Mouse (Mus musculus): ENCODE data around the gene Upk1b.
"Not testable (repeated sequence)": the region's sequence is repeated elsewhere in the genome, so short reads cannot be mapped to it uniquely, and the experiment has no call there.

The Upk1b gene

GRCm38 (mm10) chr16:38800091-38800490 is at the start of gene Upk1b:
Upk1b (minus strand) TSS chr16:38800328.
- DNase-seq: no peak

GRCm38 (mm10) chr16:38828649-38829048 is 28.5 kb upstream of the Upk1b start, which contains the start of gene 4930435E12Rik:
4930435E12Rik (minus strand) TSS chr16:38828749.
- no peak for DNase-seq

GRCm38 (mm10) chr16:38812521-38812920 is 12.4 kb upstream of the Upk1b start:
- DNase-seq: peak; percentile 64 to 82

- no peak for DNase-seq
These were observed 10.1 kb upstream of the Upk1b start for GRCm38 (mm10) chr16:38810196-38810595.

GRCm38 (mm10) chr16:38807796-38808195 is 7.7 kb upstream of the Upk1b start:
- DNase-seq: not testable (repeated sequence)

- DNase-seq: no peak
These were observed 1.1 kb downstream of the Upk1b start for GRCm38 (mm10) chr16:38798957-38799450.

GRCm38 (mm10) chr16:38793120-38793519 is 7.0 kb downstream of the Upk1b start:
- DNase-seq: no peak

- DNase-seq: no peak
These were observed 10.2 kb downstream of the Upk1b start for GRCm38 (mm10) chr16:38789966-38790365.

- DNase-seq: no peak
These were observed 11.1 kb downstream of the Upk1b start for GRCm38 (mm10) chr16:38789016-38789415.

- DNase-seq: no peak
These were observed 14.8 kb downstream of the Upk1b start for GRCm38 (mm10) chr16:38785301-38785700.

- DNase-seq: no peak
These were observed 17.5 kb downstream of the Upk1b start for GRCm38 (mm10) chr16:38782524-38783067.

- DNase-seq: no peak
These were observed 18.2 kb downstream of the Upk1b start for GRCm38 (mm10) chr16:38781946-38782345.

- no peak for DNase-seq
These were observed 19.1 kb downstream of the Upk1b start for GRCm38 (mm10) chr16:38780960-38781572.

GRCm38 (mm10) chr16:38776342-38776741 is 23.8 kb downstream of the Upk1b start:
- DNase-seq: peak in 1 of 2 experiments; percentile 28

GRCm38 (mm10) chr16:38774964-38775746 is 25.0 kb downstream of the Upk1b start:
- no peak for DNase-seq

GRCm38 (mm10) chr16:38772906-38773496 is 27.1 kb downstream of the Upk1b start:
- DNase-seq: peak in 1 of 2 experiments; percentile 23

GRCm38 (mm10) chr16:38771145-38771544 is 29.0 kb downstream of the Upk1b start:
- DNase-seq: no peak

- no peak for DNase-seq
These were observed 30.6 kb downstream of the Upk1b start for GRCm38 (mm10) chr16:38769529-38769928.

- DNase-seq: no peak
These were observed 31.7 kb downstream of the Upk1b start for GRCm38 (mm10) chr16:38768386-38768785.

- DNase-seq: no peak
These were observed 32.4 kb downstream of the Upk1b start for GRCm38 (mm10) chr16:38767761-38768160.

- no peak for DNase-seq
These were observed 33.5 kb downstream of the Upk1b start for GRCm38 (mm10) chr16:38766671-38767070.

- no peak for DNase-seq
These were observed 36.6 kb downstream of the Upk1b start for GRCm38 (mm10) chr16:38763508-38763907.

GRCm38 (mm10) chr16:38762401-38762800 is 37.7 kb downstream of the Upk1b start:
- no peak for DNase-seq

All from kidney, postnatal 36 days (tissue).